Mouse (Mus musculus) lung, postnatal 4 days (tissue): ENCODE results near the gene Gm17657.
A peak's percentile ranks its signal among the peaks of the same experiment; 100 is the strongest.
"Not testable (repeated sequence)": the region's sequence is repeated elsewhere in the genome, so short reads cannot be mapped to it uniquely, and the experiment has no call there.

Experiments used
- DNase-seq, 2 experiments: peaks; one replicate each; pipeline ENCODE4 v3.0.0; 2021

Gm17657 gene

DNA sequence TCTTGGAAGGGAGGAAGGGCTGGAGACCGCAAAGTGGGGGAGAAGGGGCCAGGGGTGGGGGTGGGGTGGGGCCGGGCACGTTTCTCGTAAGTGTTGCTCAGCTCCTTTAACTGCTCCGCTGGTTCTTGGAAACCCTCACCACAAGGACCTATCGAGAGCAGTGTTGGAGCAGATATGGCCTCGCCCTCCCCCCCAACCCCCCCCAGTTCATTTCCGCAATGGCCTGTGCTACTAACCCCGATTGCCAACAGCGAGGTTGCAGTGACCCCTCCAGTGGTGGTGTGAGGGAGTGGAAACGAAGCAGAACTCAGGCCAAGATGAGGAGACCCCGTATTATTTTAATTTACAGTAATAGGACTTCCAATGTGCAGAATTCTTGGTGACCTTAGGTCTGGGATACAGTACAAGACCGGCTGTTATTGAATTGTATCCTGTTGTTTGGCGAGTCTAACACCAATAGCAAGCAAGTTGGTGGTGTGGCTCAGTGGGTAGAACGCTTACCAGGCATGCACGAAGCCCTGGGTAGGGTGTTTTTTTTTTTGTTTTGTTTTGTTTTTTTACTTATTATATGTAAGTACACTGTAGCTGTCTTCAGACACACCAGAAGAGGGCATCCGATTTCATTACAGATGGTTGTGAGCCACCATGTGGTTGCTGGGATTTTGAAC lies 48.5 kb downstream of the Gm17657 start:
- no peak for DNase-seq

- no peak for DNase-seq
Observed at GRCm38 (mm10) chr17:29500243-29500740, 49.1 kb downstream of the Gm17657 start.

- no peak for DNase-seq
Observed at GRCm38 (mm10) chr17:29499511-29499910, 49.9 kb downstream of the Gm17657 start.

DNA sequence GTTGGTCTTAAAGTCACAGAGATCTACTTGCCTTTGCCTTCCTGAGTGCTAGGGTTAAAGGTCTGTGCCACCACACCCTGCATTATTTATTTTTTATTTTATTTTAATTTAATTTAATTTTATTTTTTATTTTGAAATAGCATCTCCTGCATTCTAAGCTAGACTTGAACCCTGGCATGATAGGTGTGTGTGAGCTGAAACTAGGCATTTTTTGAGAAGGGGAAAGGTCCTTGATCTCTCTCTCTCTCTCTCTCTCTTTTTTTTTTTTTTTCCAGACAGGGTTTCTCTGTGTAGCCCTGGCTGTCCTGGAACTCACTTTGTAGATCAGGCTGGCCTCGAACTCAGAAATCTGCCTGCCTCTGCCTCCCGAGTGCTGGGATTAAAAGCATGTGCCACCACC lies 50.5 kb downstream of the Gm17657 start:
- DNase-seq, result not testable (repeated sequence)

GRCm38 (mm10) chr17:29498028-29498427 lies 51.4 kb downstream of the Gm17657 start:
- DNase-seq, result peak; percentile 43 to 48

DNA sequence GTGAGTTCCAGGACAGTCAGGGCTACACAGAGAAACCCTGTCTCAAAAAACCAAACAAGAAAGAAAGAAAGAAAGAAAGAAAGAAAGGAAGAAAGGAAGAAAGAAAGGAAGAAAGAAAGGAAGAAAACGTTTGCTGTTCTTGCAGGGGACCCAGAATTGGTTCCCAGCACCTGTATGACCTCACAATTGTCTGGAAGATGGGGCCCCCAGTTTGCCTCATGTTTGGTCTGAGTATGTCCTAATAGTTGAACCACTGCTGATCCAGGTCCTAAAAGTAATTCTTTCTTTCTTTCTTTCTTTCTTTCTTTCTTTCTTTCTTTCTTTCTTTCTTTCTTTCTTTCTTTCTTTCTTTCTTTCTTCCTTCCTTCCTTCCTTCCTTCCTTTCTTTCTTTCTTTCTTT lies 52.0 kb downstream of the Gm17657 start:
- not testable (repeated sequence) for DNase-seq

DNA sequence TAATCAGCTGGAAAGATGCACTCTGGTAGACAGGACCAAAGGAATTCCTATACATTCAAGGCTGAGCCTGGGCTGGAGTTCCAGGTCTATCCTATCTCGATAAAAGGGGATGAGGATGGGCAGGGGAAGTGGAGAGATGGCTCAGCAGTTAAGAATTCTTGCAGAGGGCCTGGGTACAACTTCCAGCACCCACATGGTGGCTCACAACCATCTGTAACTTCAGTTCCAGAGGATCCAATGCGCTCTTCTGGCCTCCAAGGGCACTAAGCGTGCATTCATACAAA lies 52.4 kb downstream of the Gm17657 start:
- DNase-seq, result no peak

GRCm38 (mm10) chr17:29496211-29497070 lies 53.0 kb downstream of the Gm17657 start:
- no peak for DNase-seq

GRCm38 (mm10) chr17:29494732-29495076 lies 54.7 kb downstream of the Gm17657 start:
- no peak for DNase-seq

- DNase-seq, result no peak
Observed at GRCm38 (mm10) chr17:29494062-29494731, 55.2 kb downstream of the Gm17657 start.

- DNase-seq, result no peak
Observed at GRCm38 (mm10) chr17:29493461-29493980, 55.9 kb downstream of the Gm17657 start.

DNA sequence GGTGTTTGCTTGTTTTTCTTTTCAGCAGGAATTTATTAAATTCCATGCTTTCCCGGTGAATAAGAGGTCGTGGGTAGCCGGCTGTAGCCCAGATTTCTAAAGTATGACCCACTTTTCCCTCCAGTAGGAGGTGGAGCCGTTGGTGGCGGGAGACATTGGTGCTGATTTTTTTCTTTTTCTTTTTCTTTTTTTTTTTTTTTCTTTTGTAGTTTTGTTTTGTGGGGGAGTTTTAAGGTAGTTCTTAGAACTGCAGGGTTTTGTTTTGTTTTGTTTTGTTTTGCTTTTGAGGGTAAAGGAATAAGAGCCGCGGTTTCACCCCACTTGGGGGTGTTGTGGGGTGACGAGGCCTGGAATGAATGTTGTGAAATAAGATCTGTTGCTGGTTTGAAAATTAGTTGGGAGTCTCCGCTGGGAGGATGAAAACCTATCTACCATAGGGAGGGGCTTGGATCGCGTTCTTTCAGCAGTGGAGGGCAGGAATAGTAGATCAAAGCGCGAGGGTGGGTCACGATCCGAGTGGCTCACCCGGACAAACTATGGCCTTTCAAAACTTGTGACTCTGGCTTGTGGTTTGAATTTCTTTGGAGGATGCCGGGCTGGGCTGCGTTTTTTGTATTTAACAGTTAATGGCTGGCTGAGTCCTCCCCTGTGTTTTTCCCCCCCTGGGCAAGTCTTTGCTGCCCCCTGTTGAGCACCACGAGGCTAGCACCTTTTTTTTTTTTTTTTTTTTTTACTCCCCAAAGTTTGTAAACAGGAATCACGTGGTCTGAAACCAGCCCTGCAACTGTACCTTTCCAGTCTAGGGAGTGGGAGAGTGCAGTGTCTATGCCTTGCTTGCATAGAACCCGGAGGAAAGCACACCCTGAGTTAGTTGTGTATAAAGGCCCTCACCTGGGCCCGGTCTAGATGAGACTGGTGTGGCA lies 56.9 kb downstream of the Gm17657 start:
- DNase-seq, result peak; percentile 77 to 83

GRCm38 (mm10) chr17:29491591-29492268 lies 57.7 kb downstream of the Gm17657 start:
- DNase-seq, result peak; percentile 62 to 75

DNA sequence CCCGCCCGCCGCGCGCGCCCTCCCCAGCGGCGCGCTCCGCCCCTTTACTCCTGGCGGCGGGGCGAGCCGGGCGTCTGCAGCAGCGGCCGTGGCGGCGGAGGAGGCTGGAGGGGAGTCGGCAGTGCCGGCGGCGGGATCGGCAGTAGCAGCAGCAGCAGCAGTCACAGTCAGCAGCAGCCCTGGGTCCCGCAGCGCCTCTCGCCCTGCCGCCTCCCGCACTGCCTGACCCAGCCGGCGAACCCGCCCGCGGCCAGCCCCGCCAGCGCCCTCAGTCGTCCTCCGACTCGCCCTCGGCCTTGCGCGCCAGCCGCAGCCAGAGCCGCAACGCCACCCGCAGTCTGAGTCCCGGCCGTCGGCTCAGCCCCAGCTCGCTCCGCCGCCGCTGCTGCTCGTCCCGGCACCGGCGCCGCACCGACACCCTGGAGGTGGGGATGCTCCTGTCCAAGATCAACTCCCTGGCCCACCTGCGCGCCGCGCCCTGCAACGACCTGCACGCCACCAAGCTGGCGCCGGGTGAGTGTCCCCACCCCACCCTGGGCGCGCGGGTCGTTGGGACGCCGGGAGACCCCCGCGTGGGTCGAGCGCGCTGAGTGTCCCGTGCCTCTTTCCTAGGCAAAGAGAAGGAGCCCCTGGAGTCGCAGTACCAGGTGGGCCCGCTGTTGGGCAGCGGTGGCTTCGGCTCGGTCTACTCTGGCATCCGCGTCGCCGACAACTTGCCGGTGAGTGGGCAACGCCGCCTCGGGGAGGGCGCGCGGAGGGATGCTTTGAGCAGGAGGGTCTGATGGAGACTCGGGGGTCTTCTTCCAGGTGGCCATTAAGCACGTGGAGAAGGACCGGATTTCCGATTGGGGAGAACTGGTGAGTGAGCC lies 58.5 kb downstream of the Gm17657 start, which contains the start of gene Pim1:
Gene Pim1 (plus strand): TSS at position 41 of the 869 bp plus-strand sequence.
- DNase-seq, result peak; percentile 70 to 71

- DNase-seq, result peak; percentile 99
Observed at GRCm38 (mm10) chr17:29489971-29490712, 59.3 kb downstream of the Gm17657 start.

DNA sequence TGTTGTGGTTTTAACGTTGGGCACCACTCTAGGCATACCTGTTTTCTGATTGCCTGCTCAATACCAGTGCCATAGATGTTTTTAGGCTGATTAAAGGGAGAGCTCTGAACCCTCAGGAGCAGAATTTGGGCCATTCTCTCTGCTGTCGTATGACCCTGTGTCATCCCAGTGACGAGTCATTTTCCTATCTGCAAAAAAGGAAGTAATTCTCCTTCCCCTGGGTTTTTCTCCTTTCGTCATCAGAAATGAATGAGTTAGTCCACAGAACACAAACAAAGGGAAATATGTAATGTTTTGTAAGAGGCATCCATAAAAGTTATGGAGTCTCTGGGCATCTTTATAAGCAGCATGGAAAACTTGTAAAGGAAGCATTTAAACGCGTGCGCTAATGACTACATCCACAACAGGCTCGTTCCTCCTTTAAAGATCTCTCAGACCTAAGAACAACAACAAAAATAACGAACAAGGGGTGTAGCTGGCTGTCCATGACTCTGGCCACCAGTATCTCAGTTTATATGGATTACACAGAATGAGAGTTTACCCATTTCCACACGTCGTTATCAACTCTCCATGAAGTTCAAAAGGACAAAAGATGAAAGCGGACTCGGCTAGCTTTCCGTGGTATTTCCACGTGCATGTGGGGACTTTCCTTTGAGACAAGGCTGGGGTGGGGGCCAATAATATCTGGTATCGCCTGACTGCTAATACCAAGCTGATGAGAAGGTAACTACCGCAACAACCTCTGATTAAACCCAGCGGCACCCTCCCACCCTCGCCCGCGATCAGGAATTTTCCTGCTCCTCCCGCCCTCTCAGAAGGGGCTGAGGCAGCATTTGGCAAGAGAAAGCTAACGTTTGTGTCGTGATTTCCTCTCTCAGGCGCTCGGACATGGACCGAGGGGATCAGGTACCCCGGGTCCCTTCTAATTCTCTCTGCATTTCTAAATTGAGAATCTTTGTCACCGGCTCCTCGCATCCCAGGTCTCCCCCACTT lies 60.2 kb downstream of the Gm17657 start:
- peak; percentile 53 to 63 for DNase-seq

GRCm38 (mm10) chr17:29488257-29488977 lies 61.0 kb downstream of the Gm17657 start:
- no peak for DNase-seq
